Mouse (Mus musculus): ENCODE results near the gene Ccnd1. TPM values are rescaled to one million over a fixed set of nuclear protein-coding genes. Genes with fewer than 3 reads are reported as not detected.

The Ccnd1 gene
- polyA plus RNA-seq, 1 experiment from 2014 or later = 63.7 TPM

DNA sequence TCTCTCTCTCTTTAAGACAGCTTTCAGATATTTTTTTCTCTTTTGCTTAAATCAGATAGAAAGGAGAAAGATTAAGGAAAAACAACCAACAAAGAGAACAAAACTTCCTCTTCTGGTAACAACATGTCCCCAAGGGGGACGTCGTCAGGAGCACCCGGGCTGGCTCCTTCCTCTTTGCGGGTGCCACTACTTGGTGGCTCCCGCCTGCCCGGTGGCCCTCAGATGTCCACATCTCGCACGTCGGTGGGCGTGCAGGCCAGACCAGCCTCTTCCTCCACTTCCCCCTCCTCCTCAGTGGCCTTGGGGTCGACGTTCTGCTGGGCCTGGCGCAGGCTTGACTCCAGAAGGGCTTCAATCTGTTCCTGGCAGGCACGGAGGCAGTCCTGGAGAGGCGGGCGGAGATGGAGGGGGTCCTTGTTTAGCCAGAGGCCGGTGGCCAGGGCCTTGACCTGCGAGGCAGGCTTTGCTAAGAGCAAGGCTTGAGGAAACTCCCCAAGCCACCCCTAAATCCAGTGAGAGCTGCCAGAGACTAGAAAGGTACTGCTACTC is 7.3 kb downstream of the Ccnd1 start:
- Histone ChIP-seq H3K4me1 (ENCODE audit: control insufficient read depth in 2 of 2, insufficient read depth in 2 of 2, low read length in 2 of 2) (peaks cover 4 to 7% of the 10 kb centered on the region in 2 experiments; a peak in 2 of 4 replicates), H3K9me3 (ENCODE audit: control insufficient read depth, low read length) (no peaks in the 10 kb centered on the region), H3K4me2 (ENCODE audit: low read length) (no peak overlapping the region), H3K27me3 (ENCODE audit: control insufficient read depth, insufficient read depth, low read length) (no peaks in the 10 kb centered on the region), H3K36me3 (ENCODE audit: control insufficient read depth, insufficient read depth, low read length) (peaks cover 83% of the 10 kb centered on the region), H3K9ac (ENCODE audit: low read length) (no peak overlapping the region), H3K27ac (replicated peaks in 1 of 2; ENCODE audit: control insufficient read depth in 1 of 2, insufficient read depth in 1 of 2, low read depth in 2 of 2, low read length in 2 of 2) (no peak overlapping the region), H3K4me3 (ENCODE audit: control insufficient read depth in 1 of 2, insufficient read depth in 1 of 2, low read depth in 1 of 2, low read length in 2 of 2) (no peak overlapping the region)
- ATAC-seq (ENCODE audit: insufficient number of reproducible peaks, insufficient read depth, low FRiP score, low read depth) = no peak
- 78% methylated on average over 18 of the region's 18 CpGs for WGBS

DNA sequence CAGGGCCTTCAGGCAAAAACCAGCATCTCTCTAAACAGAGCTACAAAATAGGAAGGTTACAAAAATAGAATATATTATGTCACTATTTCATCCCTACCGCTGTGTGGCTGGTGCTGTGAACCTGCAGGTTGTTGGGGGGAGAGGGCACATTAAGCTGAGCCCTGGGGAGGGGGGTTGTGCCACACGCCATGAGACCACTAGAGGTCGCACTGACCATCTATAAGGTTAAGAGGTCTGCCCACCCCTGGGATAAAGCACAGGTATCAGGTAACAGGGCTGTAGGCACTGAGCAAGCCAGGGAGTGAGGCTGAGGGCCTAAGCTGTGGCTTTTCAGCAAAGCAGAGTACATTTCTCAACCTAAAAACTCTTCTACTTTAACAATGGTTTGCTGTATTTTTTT is 7.9 kb downstream of the Ccnd1 start:
- H3K9me3 ChIP-seq (ENCODE audit: control insufficient read depth, low read length) = no peaks in the 10 kb centered on the region
- H3K27ac ChIP-seq (replicated peaks in 1 of 2; ENCODE audit: control insufficient read depth in 1 of 2, insufficient read depth in 1 of 2, low read depth in 2 of 2, low read length in 2 of 2) = no peak overlapping the region
- ATAC-seq (ENCODE audit: insufficient number of reproducible peaks, insufficient read depth, low FRiP score, low read depth) = no peak
- H3K27me3 ChIP-seq (ENCODE audit: control insufficient read depth, insufficient read depth, low read length) = no peaks in the 10 kb centered on the region
- 10% methylated on average over 3 of the region's 3 CpGs for WGBS
- H3K36me3 ChIP-seq (ENCODE audit: control insufficient read depth, insufficient read depth, low read length) = peaks cover 77% of the 10 kb centered on the region
- H3K4me3 ChIP-seq (ENCODE audit: control insufficient read depth in 1 of 2, insufficient read depth in 1 of 2, low read depth in 1 of 2, low read length in 2 of 2) = no peak overlapping the region
- no peak overlapping the region for H3K9ac ChIP-seq (ENCODE audit: low read length)
- peaks cover 0 to 7% of the 10 kb centered on the region in 2 experiments; a peak in 1 of 4 replicates for H3K4me1 ChIP-seq (ENCODE audit: control insufficient read depth in 2 of 2, insufficient read depth in 2 of 2, low read length in 2 of 2)
- no peak overlapping the region for H3K4me2 ChIP-seq (ENCODE audit: low read length)

DNA sequence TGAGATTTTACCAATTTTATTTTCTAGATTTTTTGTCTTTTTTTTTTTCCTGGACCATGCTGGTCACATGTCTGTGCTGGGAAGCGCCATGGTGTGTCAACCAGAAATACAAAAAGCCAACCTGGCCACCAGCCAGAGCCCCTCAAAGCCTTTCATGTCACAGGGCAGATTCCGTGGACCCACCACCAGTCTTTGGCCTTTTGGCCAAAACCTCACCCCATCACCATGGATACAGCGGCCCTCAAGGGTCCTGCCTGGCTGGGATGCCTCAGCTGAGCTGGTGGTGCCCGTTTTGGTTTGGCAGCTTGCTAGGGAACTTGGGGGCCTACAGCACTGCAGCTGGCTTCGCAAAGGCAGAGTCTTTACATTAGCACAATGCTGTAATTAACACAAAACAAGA is 9.8 kb downstream of the Ccnd1 start:
- 65% methylated on average over 5 of the region's 5 CpGs for WGBS
- Histone ChIP-seq H3K9me3 (ENCODE audit: control insufficient read depth, low read length) (no peaks in the 10 kb centered on the region), H3K27ac (replicated peaks in 1 of 2; ENCODE audit: control insufficient read depth in 1 of 2, insufficient read depth in 1 of 2, low read depth in 2 of 2, low read length in 2 of 2) (no peak overlapping the region), H3K4me3 (ENCODE audit: control insufficient read depth in 1 of 2, insufficient read depth in 1 of 2, low read depth in 1 of 2, low read length in 2 of 2) (no peak overlapping the region), H3K4me1 (ENCODE audit: control insufficient read depth in 2 of 2, insufficient read depth in 2 of 2, low read length in 2 of 2) (peaks cover 0 to 7% of the 10 kb centered on the region in 2 experiments; a peak in 1 of 4 replicates), H3K36me3 (ENCODE audit: control insufficient read depth, insufficient read depth, low read length) (peaks cover 62% of the 10 kb centered on the region), H3K4me2 (ENCODE audit: low read length) (no peak overlapping the region), H3K9ac (ENCODE audit: low read length) (no peak overlapping the region), H3K27me3 (ENCODE audit: control insufficient read depth, insufficient read depth, low read length) (no peaks in the 10 kb centered on the region)
- ATAC-seq (ENCODE audit: insufficient number of reproducible peaks, insufficient read depth, low FRiP score, low read depth) = no peak

DNA sequence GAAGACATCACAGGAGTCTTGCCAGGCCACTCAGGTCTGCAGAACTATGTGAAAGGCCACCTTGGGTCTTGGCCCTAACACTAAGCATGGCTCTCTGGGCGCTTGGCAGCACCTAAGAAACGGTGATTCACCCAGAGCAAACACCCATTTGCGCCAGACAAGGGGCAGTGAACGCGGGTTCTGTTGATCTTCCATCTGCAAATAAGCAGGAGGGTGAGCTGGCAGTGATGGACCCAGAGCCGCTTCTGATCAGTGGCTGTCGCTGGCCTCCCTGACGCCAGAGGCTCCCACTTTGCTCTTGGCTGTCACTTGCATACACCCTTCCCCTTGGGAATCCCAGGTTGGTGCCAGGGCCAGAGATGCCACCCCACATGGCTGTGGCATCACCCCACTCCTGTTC is 10.2 kb downstream of the Ccnd1 start:
- Histone ChIP-seq H3K27me3 (ENCODE audit: control insufficient read depth, insufficient read depth, low read length) (no peaks in the 10 kb centered on the region), H3K9me3 (ENCODE audit: control insufficient read depth, low read length) (no peaks in the 10 kb centered on the region), H3K36me3 (ENCODE audit: control insufficient read depth, insufficient read depth, low read length) (peaks cover 61% of the 10 kb centered on the region), H3K4me2 (ENCODE audit: low read length) (no peak overlapping the region), H3K27ac (replicated peaks in 1 of 2; ENCODE audit: control insufficient read depth in 1 of 2, insufficient read depth in 1 of 2, low read depth in 2 of 2, low read length in 2 of 2) (no peak overlapping the region), H3K4me1 (ENCODE audit: control insufficient read depth in 2 of 2, insufficient read depth in 2 of 2, low read length in 2 of 2) (peaks cover 0 to 7% of the 10 kb centered on the region in 2 experiments; a peak in 1 of 4 replicates), H3K9ac (ENCODE audit: low read length) (no peak overlapping the region), H3K4me3 (ENCODE audit: control insufficient read depth in 1 of 2, insufficient read depth in 1 of 2, low read depth in 1 of 2, low read length in 2 of 2) (no peak overlapping the region)
- 75% methylated on average over 8 of the region's 8 CpGs for WGBS
- ATAC-seq (ENCODE audit: insufficient number of reproducible peaks, insufficient read depth, low FRiP score, low read depth) = no peak

DNA sequence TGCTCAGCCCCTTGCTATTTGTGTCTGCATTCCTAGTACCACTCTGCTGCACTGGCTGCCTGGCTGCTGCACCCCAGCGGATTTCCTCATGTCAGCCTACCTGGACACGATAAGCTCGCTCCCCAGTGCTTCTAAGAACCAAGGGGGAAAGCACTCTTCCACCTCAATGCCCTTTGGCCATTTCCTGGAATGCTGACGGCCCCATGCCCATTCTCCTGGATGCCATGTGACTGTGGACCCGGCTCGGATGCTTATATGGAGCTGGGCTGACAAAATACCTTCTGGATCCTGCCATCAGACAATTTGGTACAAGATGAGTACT is 10.9 kb downstream of the Ccnd1 start:
- Histone ChIP-seq H3K9me3 (ENCODE audit: control insufficient read depth, low read length) (no peaks in the 10 kb centered on the region), H3K4me2 (ENCODE audit: low read length) (no peak overlapping the region), H3K4me1 (ENCODE audit: control insufficient read depth in 2 of 2, insufficient read depth in 2 of 2, low read length in 2 of 2) (peaks cover 0 to 7% of the 10 kb centered on the region in 2 experiments; a peak in 1 of 4 replicates), H3K27me3 (ENCODE audit: control insufficient read depth, insufficient read depth, low read length) (no peaks in the 10 kb centered on the region), H3K9ac (ENCODE audit: low read length) (no peak overlapping the region), H3K36me3 (ENCODE audit: control insufficient read depth, insufficient read depth, low read length) (peaks cover 54% of the 10 kb centered on the region), H3K4me3 (ENCODE audit: control insufficient read depth in 1 of 2, insufficient read depth in 1 of 2, low read depth in 1 of 2, low read length in 2 of 2) (no peak overlapping the region), H3K27ac (replicated peaks in 1 of 2; ENCODE audit: control insufficient read depth in 1 of 2, insufficient read depth in 1 of 2, low read depth in 2 of 2, low read length in 2 of 2) (no peak overlapping the region)
- ATAC-seq (ENCODE audit: insufficient number of reproducible peaks, insufficient read depth, low FRiP score, low read depth) = no peak
- 66% methylated on average over 6 of the region's 6 CpGs for WGBS

DNA sequence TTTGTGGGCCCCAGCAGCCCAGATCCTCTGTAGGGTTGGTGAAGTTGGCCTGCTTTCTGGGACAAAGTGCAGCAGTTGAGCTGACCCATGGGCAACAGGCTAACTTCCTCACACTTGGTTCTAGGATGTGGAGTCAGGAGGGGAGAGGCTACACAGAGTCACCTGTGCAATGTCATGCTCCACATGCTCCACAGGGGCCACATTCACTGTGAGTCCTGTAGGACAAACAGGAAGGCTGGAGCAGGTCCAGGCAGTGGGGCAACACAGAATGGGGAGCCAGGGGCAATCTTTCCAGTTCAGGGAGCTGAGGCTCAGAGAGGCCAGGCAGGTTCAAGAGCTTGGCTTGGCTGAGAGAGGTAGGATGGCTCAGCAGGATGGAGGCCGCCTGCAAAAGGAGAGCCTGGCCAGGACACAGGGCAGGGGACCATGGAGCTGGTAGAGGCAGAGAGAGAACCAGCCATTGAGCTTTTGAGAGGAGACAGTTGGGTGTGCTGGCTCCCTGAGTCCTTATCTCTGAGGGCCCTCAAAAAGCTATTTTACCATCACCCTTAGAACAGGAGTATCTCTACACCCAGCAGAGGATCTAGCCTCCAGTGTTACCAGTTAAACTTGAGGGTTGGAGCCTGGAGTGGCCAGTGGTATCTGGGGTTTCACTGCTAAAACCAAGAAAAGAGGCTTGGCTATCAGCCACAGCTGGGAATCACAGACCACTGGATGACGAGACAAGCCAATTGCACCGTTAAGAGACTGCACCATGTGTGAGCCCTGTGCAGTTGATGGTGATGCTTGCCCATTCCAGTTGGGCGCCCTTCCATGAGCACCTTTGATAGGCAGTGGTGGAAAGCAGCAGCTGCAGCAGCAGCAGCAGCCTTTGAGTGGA is 11.5 kb downstream of the Ccnd1 start:
- Histone ChIP-seq H3K36me3 (ENCODE audit: control insufficient read depth, insufficient read depth, low read length) (peaks cover 48% of the 10 kb centered on the region), H3K4me1 (ENCODE audit: control insufficient read depth in 2 of 2, insufficient read depth in 2 of 2, low read length in 2 of 2) (peaks cover 0 to 7% of the 10 kb centered on the region in 2 experiments; a peak in 1 of 4 replicates), H3K27ac (replicated peaks in 1 of 2; ENCODE audit: control insufficient read depth in 1 of 2, insufficient read depth in 1 of 2, low read depth in 2 of 2, low read length in 2 of 2) (no peak overlapping the region), H3K9me3 (ENCODE audit: control insufficient read depth, low read length) (no peaks in the 10 kb centered on the region), H3K4me2 (ENCODE audit: low read length) (no peak overlapping the region), H3K9ac (ENCODE audit: low read length) (no peak overlapping the region), H3K4me3 (ENCODE audit: control insufficient read depth in 1 of 2, insufficient read depth in 1 of 2, low read depth in 1 of 2, low read length in 2 of 2) (no peak overlapping the region), H3K27me3 (ENCODE audit: control insufficient read depth, insufficient read depth, low read length) (no peaks in the 10 kb centered on the region)
- no peak for ATAC-seq (ENCODE audit: insufficient number of reproducible peaks, insufficient read depth, low FRiP score, low read depth)
- WGBS = 49% methylated on average over 4 of the region's 4 CpGs

DNA sequence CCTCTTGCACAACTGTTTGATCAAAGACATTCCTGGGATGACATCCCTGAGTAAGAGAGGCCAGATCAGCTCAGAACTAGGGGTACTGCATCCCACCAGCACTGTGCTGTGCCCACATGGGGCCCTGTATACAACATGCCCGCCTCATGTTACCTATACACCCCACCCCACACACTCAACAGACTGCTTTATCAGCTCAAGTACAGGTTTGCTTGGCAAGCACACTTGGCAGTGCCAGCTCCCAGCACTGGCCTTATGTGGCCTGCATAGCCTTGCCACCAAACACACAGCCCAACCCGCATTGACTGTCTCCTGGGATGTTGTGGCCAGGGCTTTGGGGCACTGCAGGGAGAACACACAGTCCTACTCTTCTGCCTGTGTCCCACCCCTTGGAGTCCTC is 12.1 kb downstream of the Ccnd1 start:
- no peaks in the 10 kb centered on the region for H3K27me3 ChIP-seq (ENCODE audit: control insufficient read depth, insufficient read depth, low read length)
- H3K36me3 ChIP-seq (ENCODE audit: control insufficient read depth, insufficient read depth, low read length) = peaks cover 41% of the 10 kb centered on the region
- H3K4me2 ChIP-seq (ENCODE audit: low read length) = no peak overlapping the region
- no peak overlapping the region for H3K27ac ChIP-seq (replicated peaks in 1 of 2; ENCODE audit: control insufficient read depth in 1 of 2, insufficient read depth in 1 of 2, low read depth in 2 of 2, low read length in 2 of 2)
- no peak for ATAC-seq (ENCODE audit: insufficient number of reproducible peaks, insufficient read depth, low FRiP score, low read depth)
- WGBS = 60% methylated on average over 2 of the region's 2 CpGs
- H3K4me3 ChIP-seq (ENCODE audit: control insufficient read depth in 1 of 2, insufficient read depth in 1 of 2, low read depth in 1 of 2, low read length in 2 of 2) = no peak overlapping the region
- H3K9ac ChIP-seq (ENCODE audit: low read length) = peak overlapping the region; percentile 16; the same call in 1 of the 2 replicates
- no peaks in the 10 kb centered on the region for H3K9me3 ChIP-seq (ENCODE audit: control insufficient read depth, low read length)
- H3K4me1 ChIP-seq (ENCODE audit: control insufficient read depth in 2 of 2, insufficient read depth in 2 of 2, low read length in 2 of 2) = peaks cover 0 to 7% of the 10 kb centered on the region in 2 experiments; a peak in 1 of 4 replicates
